Mouse (Mus musculus) stomach, postnatal 0 days (tissue): ENCODE results near the gene Mgat1. TPM values are rescaled to one million over a fixed set of nuclear protein-coding genes. Genes with fewer than 3 reads are reported as not detected.
"Not testable (repeated sequence)": the region's sequence is repeated elsewhere in the genome, so short reads cannot be mapped to it uniquely, and the experiment has no call there.

Experiments
- ATAC-seq: fragments of 200-750 bp; cut with Nextera tagmentation; 2 replicates; pipeline ENCODE4 v1.8.0; 2017; ENCODE audit not compliant: low FRiP score, low TSS enrichment
- DNase-seq: peaks from one replicate; pipeline ENCODE4 v3.0.0-alpha.2; 2016; ENCODE audit warnings: low spot score
- H3K27ac ChIP-seq: fragments of 300-500 bp; sonication (generic); replicated peaks from 2 replicates; pipeline ENCODE4 v1.5.1; 2014; ENCODE audit warnings: mild to moderate bottlenecking, control low read depth
- H3K27me3 ChIP-seq: fragments of 300-500 bp; sonication (generic); 2 replicates; pipeline ENCODE4 v1.6.1; 2014; ENCODE audit warnings: low read length; ENCODE audit not compliant: control insufficient read depth, insufficient read depth
- H3K36me3 ChIP-seq: fragments of 300-500 bp; sonication (generic); 2 replicates; pipeline ENCODE4 v1.6.1; 2014; ENCODE audit warnings: low read length, mixed read lengths; ENCODE audit not compliant: control insufficient read depth, insufficient read depth
- H3K4me1 ChIP-seq: fragments of 300-500 bp; sonication (generic); replicated peaks from 2 replicates; pipeline ENCODE4 v1.6.1; 2014; ENCODE audit warnings: antibody characterized with exemption; ENCODE audit not compliant: control insufficient read depth, insufficient read depth
- H3K4me2 ChIP-seq: fragments of 300-500 bp; sonication (generic); replicated peaks from 2 replicates; pipeline ENCODE4 v1.6.1; 2014; ENCODE audit warnings: low read depth, mild to moderate bottlenecking, control low read depth, moderate library complexity
- H3K4me3 ChIP-seq: fragments of 300-500 bp; sonication (generic); 2 replicates; pipeline ENCODE4 v1.5.1; 2014; ENCODE audit warnings: low read depth, low read length, control low read depth
- H3K9ac ChIP-seq: fragments of 300-500 bp; sonication (generic); 2 replicates; pipeline ENCODE4 v1.6.1; 2014; ENCODE audit warnings: mild to moderate bottlenecking, low read length, control low read depth, mixed read lengths
- H3K9me3 ChIP-seq: fragments of 300-500 bp; sonication (generic); 2 replicates; pipeline ENCODE4 v1.6.1; 2016; ENCODE audit warnings: low read length; ENCODE audit not compliant: control insufficient read depth
- CTCF ChIP-seq: IDR thresholded peaks from 2 replicates; pipeline ENCODE4 v1.5.1; 2016; ENCODE audit warnings: antibody characterized with exemption, low read depth, mild to moderate bottlenecking, moderate library complexity
- EP300 ChIP-seq: optimal IDR thresholded peaks from 2 replicates; pipeline ENCODE3; 2016; ENCODE audit warnings: antibody characterized with exemption
- WGBS: fragments of 180-500 bp; shearing (Covaris S2); extraction: QIAGEN DNeasy Blood & Tissue Kit; methylation state at CpG from one replicate; pipeline ENCODE4 v1.1.7; 2014; 5-methylcytosine and 5-hydroxymethylcytosine counted together
- polyA plus RNA-seq: library from polyadenylated mRNA; unstranded; fragments of >200 nt; fragmentation: Nextera tagmentation; extraction: Ambion mirVana; gene quantifications from 2 replicates; pipeline ENCODE4 v1.2.1, GENCODE M21; 2015

The Mgat1 gene
- 42.7 and 43.4 TPM in 2 replicates for polyA plus RNA-seq

DNA sequence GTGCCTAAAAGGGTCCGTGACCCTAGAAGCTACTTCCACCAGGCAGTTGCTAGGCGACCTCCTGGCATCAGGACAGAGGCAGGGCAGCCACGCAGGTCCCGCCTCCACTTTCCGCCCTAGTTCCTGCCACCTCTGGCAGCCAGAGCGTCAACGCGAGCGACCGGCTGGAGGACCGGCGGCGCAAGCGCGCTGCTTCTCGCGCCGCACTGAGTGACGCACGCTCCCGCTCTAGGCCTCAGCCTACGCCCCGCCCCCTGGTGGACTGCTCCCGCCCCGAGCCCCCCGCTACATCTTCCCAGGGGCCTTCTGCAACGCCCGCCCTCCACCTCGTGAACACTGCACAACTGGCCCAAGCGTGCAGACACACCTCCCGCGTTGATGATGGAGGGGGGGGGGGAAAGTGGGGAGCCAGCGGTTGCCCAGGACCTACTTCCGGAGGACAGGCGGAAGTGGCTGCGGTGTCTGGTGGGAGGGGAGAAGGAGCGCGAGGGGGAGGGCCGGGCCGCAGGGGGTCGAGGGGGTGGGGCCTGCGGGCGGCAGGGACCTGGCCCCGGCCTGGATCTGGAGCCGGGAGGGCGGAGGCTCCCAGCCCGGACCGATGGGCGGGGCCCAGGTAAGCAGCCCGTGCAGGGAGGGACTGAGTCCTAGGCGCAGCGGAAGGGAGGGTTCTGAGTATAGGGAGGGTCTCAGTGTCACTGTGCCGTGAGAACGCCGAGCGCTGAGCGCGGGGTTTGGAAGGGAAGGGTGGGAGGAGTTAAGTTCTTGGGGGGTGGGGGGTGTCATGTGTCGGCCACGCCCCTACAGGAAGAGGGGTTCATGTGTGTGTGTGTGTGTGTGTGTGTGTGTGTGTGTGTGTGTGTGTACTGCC is at the start of gene Mgat1:
Gene Mgat1, plus strand, starts transcription at position 465 of the 868 bp plus-strand sequence.
- TF ChIP-seq CTCF, result peak; percentile 57
- no peak for TF ChIP-seq EP300
- peak within 1 kb of the TSS; percentile 56 for H3K4me3 ChIP-seq
- peak; percentile 96 for DNase-seq
- peak within 1 kb of the TSS; percentile 94 for H3K27ac ChIP-seq
- peaks cover 24% of the 10 kb centered on the region for H3K4me1 ChIP-seq
- H3K4me2 ChIP-seq, result peak within 1 kb of the TSS; percentile 65
- H3K27me3 ChIP-seq, result no peaks in the 10 kb centered on the region
- peak within 1 kb of the TSS; percentile 60 for H3K9ac ChIP-seq
- under 1% methylated on average over 52 of the region's 60 CpGs for WGBS
- H3K9me3 ChIP-seq, result no peaks in the 10 kb centered on the region
- peak; percentile 93 for ATAC-seq
- H3K36me3 ChIP-seq, result no peaks in the 10 kb centered on the region

DNA sequence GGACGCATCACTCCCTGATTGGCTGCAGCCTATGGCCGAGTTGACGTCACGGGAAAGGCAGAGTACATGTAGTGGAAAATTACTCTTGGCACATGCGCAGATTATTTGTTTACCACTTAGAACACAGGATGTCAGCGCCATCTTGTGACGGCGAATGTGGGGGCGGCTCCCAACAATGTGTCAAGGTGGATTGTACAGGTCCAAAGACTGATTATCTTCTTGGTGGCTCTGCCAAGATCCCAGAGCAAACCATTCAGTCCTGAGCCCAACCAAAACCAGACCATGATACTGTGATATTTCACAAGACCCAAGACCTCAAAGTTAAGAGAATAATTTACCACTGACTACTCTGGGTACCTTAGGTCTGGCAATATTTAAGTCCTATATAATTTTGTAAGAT is 49.2 kb upstream of the Mgat1 start:
- H3K9me3 ChIP-seq, H3K4me2 ChIP-seq, H3K4me1 ChIP-seq, H3K9ac ChIP-seq, DNase-seq, ATAC-seq, H3K27me3 ChIP-seq, H3K36me3 ChIP-seq, H3K27ac ChIP-seq, H3K4me3 ChIP-seq: not testable (repeated sequence)
- WGBS, result 89% methylated on average over 8 of the region's 9 CpGs

DNA sequence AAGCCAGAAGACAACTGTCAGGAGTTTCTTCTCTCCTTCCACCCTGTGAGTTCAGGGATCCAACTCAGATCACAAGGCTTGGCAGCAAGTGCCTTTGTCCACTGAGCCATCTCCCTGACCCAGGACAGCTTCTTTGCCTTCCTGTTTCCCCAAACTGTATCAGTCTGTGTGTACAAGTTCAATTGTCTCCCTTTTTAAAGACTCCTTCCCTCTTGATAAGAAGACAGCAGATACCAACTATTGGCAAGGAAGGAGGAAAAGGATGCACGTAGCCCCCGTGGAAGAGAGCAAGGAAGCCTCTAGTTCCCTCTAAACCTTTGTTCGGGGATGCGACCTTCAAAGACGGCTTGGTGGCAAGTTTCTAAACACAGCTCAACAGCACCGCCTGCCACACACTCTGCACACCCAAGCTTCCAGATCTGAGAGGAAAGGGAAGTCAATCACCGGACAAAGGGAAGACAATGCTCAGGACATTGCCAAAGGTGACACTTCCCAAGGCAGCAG is 48.1 kb upstream of the Mgat1 start:
- no peak for TF ChIP-seq EP300
- peak; percentile 27; the same call in 1 of the 2 replicates for TF ChIP-seq CTCF

DNA sequence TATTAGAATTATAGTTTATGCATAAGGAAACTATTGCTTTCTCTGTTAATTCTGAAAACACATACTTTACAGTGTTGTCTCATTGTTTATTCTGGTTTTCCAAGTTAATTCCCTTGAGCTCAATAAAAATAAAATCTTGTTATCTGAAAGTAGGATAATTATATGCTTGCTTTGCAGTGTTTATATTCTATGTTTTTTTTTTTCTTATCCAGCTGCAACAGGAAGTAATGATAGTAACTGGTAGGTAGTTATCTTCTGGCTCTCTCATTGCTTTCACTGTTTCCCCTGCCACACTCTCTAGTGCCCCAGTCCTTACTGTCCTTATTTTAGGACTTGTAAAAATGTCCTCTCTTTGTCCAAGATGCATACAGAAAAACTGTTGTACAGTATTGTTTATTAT is 43.3 kb upstream of the Mgat1 start:
- no peaks in the 10 kb centered on the region for H3K36me3 ChIP-seq
- H3K4me2 ChIP-seq, result no peak overlapping the region
- H3K9me3 ChIP-seq, result no peaks in the 10 kb centered on the region
- no peak for TF ChIP-seq CTCF
- no peak for TF ChIP-seq EP300
- H3K27me3 ChIP-seq, result no peaks in the 10 kb centered on the region
- H3K4me3 ChIP-seq, result no peak overlapping the region
- peaks cover 4% of the 10 kb centered on the region; the same call in 1 of the 2 replicates for H3K4me1 ChIP-seq
- H3K9ac ChIP-seq, result no peak overlapping the region
- H3K27ac ChIP-seq, result no peak overlapping the region
- DNase-seq (no peak), ATAC-seq (no peak)

More for the DNA sequence above, 48.1 kb upstream of the Mgat1 start:
- Histone ChIP-seq H3K4me1 (no peaks in the 10 kb centered on the region), H3K4me3 (no peak overlapping the region), H3K27ac (no peak overlapping the region), H3K36me3 (no peaks in the 10 kb centered on the region), H3K27me3 (no peaks in the 10 kb centered on the region), H3K9ac (no peak overlapping the region), H3K9me3 (no peaks in the 10 kb centered on the region), H3K4me2 (no peak overlapping the region)
- DNase-seq, result no peak
- WGBS, result 70% methylated on average over 7 of the region's 7 CpGs
- ATAC-seq, result no peak

DNA sequence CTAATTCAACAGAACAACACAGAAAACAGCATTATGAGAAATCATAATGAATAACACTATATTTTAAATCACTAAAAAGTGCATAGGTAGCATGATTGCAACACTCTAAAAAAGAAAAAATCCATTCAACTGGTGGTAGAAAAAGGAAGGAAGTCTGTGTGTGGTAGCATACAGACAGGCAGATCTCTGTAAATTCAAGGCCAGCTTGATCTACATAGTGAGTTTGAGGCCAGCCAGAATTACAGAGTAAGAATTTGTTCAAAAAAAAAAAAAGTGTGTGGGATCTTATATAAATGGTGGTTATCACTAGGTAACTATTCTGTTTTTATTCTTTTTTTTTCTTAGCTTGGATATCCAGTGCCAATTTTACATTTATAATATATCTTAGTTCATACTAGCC is 42.8 kb upstream of the Mgat1 start:
- no peak for ATAC-seq
- Histone ChIP-seq H3K9ac (no peak overlapping the region), H3K4me2 (no peak overlapping the region), H3K4me3 (no peak overlapping the region), H3K36me3 (no peaks in the 10 kb centered on the region), H3K9me3 (no peaks in the 10 kb centered on the region), H3K27ac (no peak overlapping the region), H3K27me3 (no peaks in the 10 kb centered on the region), H3K4me1 (peaks cover 4% of the 10 kb centered on the region; the same call in 1 of the 2 replicates)
- TF ChIP-seq CTCF (no peak), EP300 (no peak)
- no peak for DNase-seq

DNA sequence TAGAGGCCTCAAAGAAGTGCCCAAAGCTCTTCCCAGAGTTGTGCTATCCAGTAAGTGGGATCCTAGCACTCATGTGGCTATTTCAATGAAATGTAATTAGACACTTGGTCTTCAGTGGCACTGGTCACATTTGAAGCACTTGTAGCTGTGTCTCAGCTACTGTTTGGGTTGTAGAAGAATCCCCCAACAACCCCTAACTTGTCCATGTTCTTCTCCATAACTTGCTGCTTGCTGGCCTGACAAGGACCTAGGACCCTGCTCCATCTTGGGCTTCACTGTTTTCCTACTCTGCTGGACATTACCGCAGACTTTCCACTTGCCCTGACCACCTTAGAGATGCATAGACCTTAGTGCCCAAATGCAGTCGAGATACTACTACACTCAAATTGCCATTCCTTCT is 41.9 kb upstream of the Mgat1 start:
- no peaks in the 10 kb centered on the region for H3K9me3 ChIP-seq
- no peaks in the 10 kb centered on the region for H3K36me3 ChIP-seq
- peak overlapping the region; percentile 99 for H3K27ac ChIP-seq
- TF ChIP-seq EP300 (no peak), CTCF (no peak)
- peak overlapping the region; percentile 93 for H3K9ac ChIP-seq
- DNase-seq, result no peak
- H3K4me2 ChIP-seq, result peak overlapping the region; percentile 83
- H3K27me3 ChIP-seq, result no peaks in the 10 kb centered on the region
- H3K4me3 ChIP-seq, result peak overlapping the region; percentile 85
- WGBS, result 40% methylated on average over 2 of the region's 2 CpGs
- no peak for ATAC-seq
- peaks cover 4% of the 10 kb centered on the region; the same call in 1 of the 2 replicates for H3K4me1 ChIP-seq
